Mouse (Mus musculus) megakaryocyte, embryonic 14.5 days (primary cell): ENCODE measurements around the gene Pde4c.

Experiments
- FLI1 ChIP-seq: IDR thresholded peaks from 2 replicates; pipeline ENCODE4 v1.6.1; 2012; ENCODE audit warnings: low read length, inconsistent platforms, mixed read lengths
- GATA1 ChIP-seq: IDR thresholded peaks from 3 replicates; pipeline ENCODE4 v1.6.1; 2012; ENCODE audit warnings: mixed read lengths, low read length, inconsistent platforms, borderline replicate concordance

GRCm38 (mm10) chr8:70753151-70753550 lies 29.6 kb downstream of the Pde4c start:
- TF ChIP-seq FLI1 (no peak), GATA1 (no peak)
